Mouse (Mus musculus) liver, embryonic 14.5 days (tissue): ENCODE results near the gene Ephb4. TPM values are rescaled to one million over a fixed set of nuclear protein-coding genes. Genes with fewer than 3 reads are reported as not detected.

Experiments
- ATAC-seq: fragments of 200-750 bp; cut with Nextera tagmentation; 2 replicates; pipeline ENCODE4 v1.8.0; 2017; ENCODE audit warnings: moderate number of reproducible peaks, mild to moderate bottlenecking, moderate library complexity; ENCODE audit not compliant: insufficient read depth
- DNase-seq, 3 experiments: peaks; one replicate each; pipeline ENCODE4 v3.0.0-alpha.2; 2012 to 2013; ENCODE audit warnings: low read depth in 3 of 3, low spot score in 3 of 3
- H3K27ac ChIP-seq: fragments of 300-500 bp; sonication (generic); 2 replicates; pipeline ENCODE4 v1.5.1; 2014; ENCODE audit warnings: moderate library complexity, mild to moderate bottlenecking, control low read depth, inconsistent platforms
- H3K27me3 ChIP-seq: fragments of 300-500 bp; sonication (generic); 2 replicates; pipeline ENCODE4 v1.6.1; 2014; ENCODE audit warnings: mild to moderate bottlenecking, low read length, moderate library complexity; ENCODE audit not compliant: control insufficient read depth, insufficient read depth
- H3K36me3 ChIP-seq: fragments of 300-500 bp; sonication (generic); replicated peaks from 2 replicates; pipeline ENCODE4 v1.6.1; 2014; ENCODE audit warnings: low read depth; ENCODE audit not compliant: control insufficient read depth, insufficient read depth
- H3K4me1 ChIP-seq, 2 experiments: fragments of 200-500 bp in 1 of 2; fragments of 300-500 bp in 1 of 2; sonication (generic) in 1 of 2; replicated peaks; 2 replicates each; pipeline ENCODE4 v1.6.1; 2012 to 2014; ENCODE audit warnings: antibody characterized with exemption in 1 of 2, inconsistent platforms in 1 of 2, low read length in 1 of 2; ENCODE audit not compliant: control insufficient read depth in 2 of 2, insufficient read depth in 2 of 2
- H3K4me2 ChIP-seq: fragments of 300-500 bp; sonication (generic); 2 replicates; pipeline ENCODE4 v1.6.1; 2014; ENCODE audit warnings: low read depth, mild to moderate bottlenecking, control low read depth, moderate library complexity
- H3K4me3 ChIP-seq, 2 experiments: fragments of 200-500 bp in 1 of 2; fragments of 300-500 bp in 1 of 2; sonication (generic) in 1 of 2; 2 replicates each; pipeline ENCODE4 v1.5.1; 2012 to 2014; ENCODE audit warnings: low read depth in 2 of 2, low read length in 2 of 2, mild to moderate bottlenecking in 2 of 2, control low read depth in 1 of 2, inconsistent platforms in 1 of 2, moderate library complexity in 1 of 2; ENCODE audit not compliant: insufficient read depth in 1 of 2
- H3K9ac ChIP-seq: fragments of 300-500 bp; sonication (generic); replicated peaks from 2 replicates; pipeline ENCODE4 v1.6.1; 2014; ENCODE audit warnings: mild to moderate bottlenecking, control low read depth, moderate library complexity
- H3K9me3 ChIP-seq: fragments of 300-500 bp; sonication (generic); 2 replicates; pipeline ENCODE4 v1.6.1; 2016; ENCODE audit warnings: low read length, mixed read lengths; ENCODE audit not compliant: control insufficient read depth
- CTCF ChIP-seq: IDR thresholded peaks from 2 replicates; pipeline ENCODE4 v1.5.1; 2016; ENCODE audit warnings: antibody characterized with exemption, low read depth, control low read depth
- EP300 ChIP-seq: IDR thresholded peaks from 2 replicates; pipeline ENCODE4 v1.6.1; 2016; ENCODE audit warnings: antibody characterized with exemption, low read depth
- WGBS: fragments of 180-500 bp; shearing (Covaris S2); extraction: QIAGEN DNeasy Blood & Tissue Kit; methylation state at CpG from one replicate; pipeline ENCODE4 v1.1.7; 2014; ENCODE audit not compliant: insufficient replicate concordance; 5-methylcytosine and 5-hydroxymethylcytosine counted together
- polyA plus RNA-seq, 2 experiments: library from polyadenylated mRNA; depleted of rRNA in 1 of 2; stranded (reverse) in 1 of 2; unstranded in 1 of 2; fragments of >200 nt; fragmentation: Nextera tagmentation in 1 of 2; extraction: Ambion mirVana in 1 of 2; gene quantifications; 2 replicates each; pipeline versions ENCODE4 v1.2.1 to v1.2.3; 2012 to 2014

The Ephb4 gene
- polyA plus RNA-seq, 2 experiments, result 5.7 to 7.8 TPM

DNA sequence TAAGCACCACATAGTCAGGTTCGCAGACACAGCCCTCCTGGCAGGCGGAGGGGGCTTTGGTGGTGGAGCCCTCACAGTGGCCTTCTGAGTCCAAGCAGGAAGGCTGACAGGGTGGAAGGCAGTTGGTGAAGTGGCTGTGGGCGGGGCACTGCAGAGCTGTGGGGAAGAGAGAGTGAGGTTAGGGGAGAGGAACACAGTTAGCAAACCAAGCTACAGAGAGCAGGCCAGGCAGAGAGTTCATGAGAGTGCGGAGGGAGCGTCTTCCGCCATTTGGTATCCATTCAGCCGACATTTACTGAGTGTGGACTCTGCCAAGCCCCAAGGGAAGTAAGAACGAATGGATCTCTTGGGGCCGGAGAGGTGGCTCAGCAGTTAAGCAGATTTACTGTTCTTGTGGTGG lies 69.2 kb downstream of the Ephb4 start:
- no peak overlapping the region for H3K27ac ChIP-seq
- no peak overlapping the region for H3K4me2 ChIP-seq
- H3K36me3 ChIP-seq, result no peaks in the 10 kb centered on the region
- ATAC-seq (no peak), DNase-seq (no peak)
- WGBS, result 41% methylated on average over 9 of the region's 9 CpGs
- H3K27me3 ChIP-seq, result no peaks in the 10 kb centered on the region
- no peak overlapping the region for H3K4me3 ChIP-seq
- peaks cover 0 to 15% of the 10 kb centered on the region in 2 experiments; a peak in 2 of 4 replicates for H3K4me1 ChIP-seq
- no peaks in the 10 kb centered on the region for H3K9me3 ChIP-seq
- TF ChIP-seq EP300, result no peak
- no peak for TF ChIP-seq CTCF
- no peak overlapping the region for H3K9ac ChIP-seq

DNA sequence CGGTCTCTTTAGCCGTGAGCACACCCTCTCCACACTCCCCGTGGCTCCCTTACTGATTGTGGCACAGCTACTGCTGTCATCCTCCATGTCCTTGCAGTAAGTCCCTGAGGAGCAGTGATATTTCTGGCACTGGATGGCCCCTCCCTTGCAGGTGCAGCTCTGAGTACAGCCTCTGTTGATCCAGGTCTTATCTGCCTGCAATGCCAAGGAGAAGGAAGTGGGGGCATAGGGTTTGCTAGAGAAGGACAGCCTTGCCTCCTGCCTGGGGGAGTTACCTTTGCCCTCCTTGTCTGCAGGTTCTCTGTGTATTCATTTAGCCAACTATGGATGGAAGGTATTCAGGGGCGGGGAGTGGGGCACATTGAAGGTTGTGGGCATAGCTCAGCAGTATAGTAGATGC lies 69.9 kb downstream of the Ephb4 start:
- 53% methylated on average over 4 of the region's 4 CpGs for WGBS
- Histone ChIP-seq H3K4me3 (no peak overlapping the region), H3K4me1 (peaks cover 0 to 16% of the 10 kb centered on the region in 2 experiments; a peak in 2 of 4 replicates), H3K9ac (no peak overlapping the region), H3K9me3 (no peaks in the 10 kb centered on the region), H3K27ac (no peak overlapping the region), H3K4me2 (no peak overlapping the region), H3K36me3 (no peaks in the 10 kb centered on the region), H3K27me3 (no peaks in the 10 kb centered on the region)
- no peak for TF ChIP-seq CTCF
- no peak for TF ChIP-seq EP300
- no peak for DNase-seq
- no peak for ATAC-seq

DNA sequence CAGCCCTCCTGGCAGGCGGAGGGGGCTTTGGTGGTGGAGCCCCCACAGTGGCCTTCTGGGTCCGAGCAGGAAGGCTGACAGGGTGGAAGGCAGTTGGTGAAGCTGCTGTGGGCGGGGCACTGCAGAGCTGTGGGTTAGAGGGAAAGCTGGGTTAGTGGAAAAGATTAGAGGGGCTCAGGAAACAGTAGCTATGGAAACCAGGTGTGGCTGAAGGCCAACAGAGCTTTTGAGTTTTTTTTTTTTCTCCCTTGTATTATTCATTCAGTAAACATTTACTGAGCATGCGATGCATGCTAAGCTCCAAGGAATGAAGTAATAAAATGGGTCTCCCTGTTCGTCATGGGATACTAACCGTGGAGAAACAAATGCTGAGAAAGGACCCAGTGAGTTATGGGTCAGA lies 75.7 kb downstream of the Ephb4 start:
- no peak overlapping the region for H3K4me3 ChIP-seq
- no peak for DNase-seq
- no peak for ATAC-seq
- no peak overlapping the region for H3K4me2 ChIP-seq
- WGBS, result 34% methylated on average over 6 of the region's 6 CpGs
- H3K9ac ChIP-seq, result no peak overlapping the region
- no peaks in the 10 kb centered on the region for H3K36me3 ChIP-seq
- H3K27ac ChIP-seq, result no peak overlapping the region
- no peaks in the 10 kb centered on the region for H3K27me3 ChIP-seq
- TF ChIP-seq EP300, result no peak
- TF ChIP-seq CTCF, result no peak
- peaks cover 0 to 7% of the 10 kb centered on the region in 2 experiments; a peak in 2 of 4 replicates for H3K4me1 ChIP-seq
- H3K9me3 ChIP-seq, result no peaks in the 10 kb centered on the region

Other genes with a start within 250 kb of the Ephb4 start
- 3.7 and 5.4 TPM in 2 replicates for gene Trim56, start 233.9 kb upstream of the Ephb4 start, polyA plus RNA-seq (2012; rRNA removed)
- gene Trim56, start 233.9 kb upstream of the Ephb4 start, polyA plus RNA-seq (2014; fragmentation: Nextera tagmentation; extraction: Ambion mirVana), result 7.8 and 8.4 TPM in 2 replicates
- gene Muc3, start 200.8 kb upstream of the Ephb4 start, polyA plus RNA-seq (2012; rRNA removed), result not detected in 2 replicates
- not detected in 2 replicates for gene Muc3, start 200.8 kb upstream of the Ephb4 start, polyA plus RNA-seq (2014; fragmentation: Nextera tagmentation; extraction: Ambion mirVana)
- gene Muc3a, start 137.7 kb upstream of the Ephb4 start, polyA plus RNA-seq (2012; rRNA removed), result 0.06 TPM in 2 replicates
- gene Muc3a, start 137.7 kb upstream of the Ephb4 start, polyA plus RNA-seq (2014; fragmentation: Nextera tagmentation; extraction: Ambion mirVana), result not detected in 2 replicates
- 18.1 and 20.5 TPM in 2 replicates for gene Ache, start 62.6 kb upstream of the Ephb4 start, polyA plus RNA-seq (2012; rRNA removed)
- 12.4 and 16.6 TPM in 2 replicates for gene Ache, start 62.6 kb upstream of the Ephb4 start, polyA plus RNA-seq (2014; fragmentation: Nextera tagmentation; extraction: Ambion mirVana)
- gene Ufsp1, start 55.5 kb upstream of the Ephb4 start, polyA plus RNA-seq (2012; rRNA removed), result 8.2 and 9.4 TPM in 2 replicates
- gene Ufsp1, start 55.5 kb upstream of the Ephb4 start, polyA plus RNA-seq (2014; fragmentation: Nextera tagmentation; extraction: Ambion mirVana), result 6.3 and 7.9 TPM in 2 replicates
- gene Srrt, start 42.4 kb upstream of the Ephb4 start, polyA plus RNA-seq (2012; rRNA removed), result 64.1 and 93.4 TPM in 2 replicates
- 50.2 and 56.0 TPM in 2 replicates for gene Srrt, start 42.4 kb upstream of the Ephb4 start, polyA plus RNA-seq (2014; fragmentation: Nextera tagmentation; extraction: Ambion mirVana)
- gene Trip6, start 35.7 kb upstream of the Ephb4 start, polyA plus RNA-seq (2012; rRNA removed), result 6.7 and 7.2 TPM in 2 replicates
- 4.9 and 6.4 TPM in 2 replicates for gene Trip6, start 35.7 kb upstream of the Ephb4 start, polyA plus RNA-seq (2014; fragmentation: Nextera tagmentation; extraction: Ambion mirVana)
- gene Slc12a9, start 16.5 kb upstream of the Ephb4 start, polyA plus RNA-seq (2012; rRNA removed), result 2.2 and 2.4 TPM in 2 replicates
- gene Slc12a9, start 16.5 kb upstream of the Ephb4 start, polyA plus RNA-seq (2014; fragmentation: Nextera tagmentation; extraction: Ambion mirVana), result 1.2 TPM in 2 replicates
- 0.19 and 0.22 TPM in 2 replicates for gene Zan, start 127.0 kb downstream of the Ephb4 start, polyA plus RNA-seq (2012; rRNA removed)
- 0.06 and 0.13 TPM in 2 replicates for gene Zan, start 127.0 kb downstream of the Ephb4 start, polyA plus RNA-seq (2014; fragmentation: Nextera tagmentation; extraction: Ambion mirVana)
- 25.3 and 29.2 TPM in 2 replicates for gene Pop7, start 152.4 kb downstream of the Ephb4 start, polyA plus RNA-seq (2012; rRNA removed)
- 34.6 and 36.5 TPM in 2 replicates for gene Pop7, start 152.4 kb downstream of the Ephb4 start, polyA plus RNA-seq (2014; fragmentation: Nextera tagmentation; extraction: Ambion mirVana)
- gene Gigyf1, start 168.4 kb downstream of the Ephb4 start, polyA plus RNA-seq (2012; rRNA removed), result 4.6 and 5.7 TPM in 2 replicates
- gene Gigyf1, start 168.4 kb downstream of the Ephb4 start, polyA plus RNA-seq (2014; fragmentation: Nextera tagmentation; extraction: Ambion mirVana), result 2.1 and 2.8 TPM in 2 replicates
- gene Epo, start 183.1 kb downstream of the Ephb4 start, polyA plus RNA-seq (2012; rRNA removed), result 0.40 and 0.47 TPM in 2 replicates
- 0.62 and 0.85 TPM in 2 replicates for gene Epo, start 183.1 kb downstream of the Ephb4 start, polyA plus RNA-seq (2014; fragmentation: Nextera tagmentation; extraction: Ambion mirVana)
- gene Gnb2, start 183.4 kb downstream of the Ephb4 start, polyA plus RNA-seq (2012; rRNA removed), result 211 and 215 TPM in 2 replicates
- gene Gnb2, start 183.4 kb downstream of the Ephb4 start, polyA plus RNA-seq (2014; fragmentation: Nextera tagmentation; extraction: Ambion mirVana), result 151 and 157 TPM in 2 replicates
- 0.15 TPM in 1 of 2 replicates, not detected in the other for gene Actl6b, start 203.4 kb downstream of the Ephb4 start, polyA plus RNA-seq (2012; rRNA removed)
- gene Actl6b, start 203.4 kb downstream of the Ephb4 start, polyA plus RNA-seq (2014; fragmentation: Nextera tagmentation; extraction: Ambion mirVana), result not detected in 2 replicates
- 45.7 and 49.5 TPM in 2 replicates for gene Tfr2, start 219.7 kb downstream of the Ephb4 start, polyA plus RNA-seq (2012; rRNA removed)
- gene Tfr2, start 219.7 kb downstream of the Ephb4 start, polyA plus RNA-seq (2014; fragmentation: Nextera tagmentation; extraction: Ambion mirVana), result 37.6 and 41.1 TPM in 2 replicates